Mouse (Mus musculus) E14TG2a.4 (cell line): ENCODE data around the gene Itpr2.

ENCODE experiments used
- CTCF ChIP-seq: conservative IDR thresholded peaks from 2 replicates; pipeline ENCODE4 v1.5.1; 2014; ENCODE audit warnings: low read length
- NANOG ChIP-seq: IDR thresholded peaks from 2 replicates; pipeline ENCODE4 v1.6.1; 2014; ENCODE audit warnings: borderline replicate concordance, low read length, mixed read lengths
- POU5F1 ChIP-seq: IDR thresholded peaks from 2 replicates; pipeline ENCODE4 v1.6.1; 2014; ENCODE audit warnings: low read length, borderline replicate concordance

GRCm38 (mm10) chr6:146469936-146470335 lies 32.1 kb downstream of the Itpr2 start:
- no peak for TF ChIP-seq CTCF
- no peak for TF ChIP-seq NANOG
- TF ChIP-seq POU5F1: no peak
